Mouse (Mus musculus) testis, adult 2 months (tissue): Measurements from ENCODE around the gene Spata31d1c. TPM values are rescaled to one million over a fixed set of nuclear protein-coding genes. Genes with fewer than 3 reads are reported as not detected.

Experiments used
- H3K27ac ChIP-seq: fragments of 200-500 bp; 2 replicates; pipeline ENCODE4 v1.5.1; 2012; ENCODE audit warnings: low read depth, low read length; ENCODE audit not compliant: control insufficient read depth, insufficient read depth
- H3K27me3 ChIP-seq: fragments of 200-500 bp; 2 replicates; pipeline ENCODE4 v1.6.1; 2012; ENCODE audit warnings: mild to moderate bottlenecking, low read length, moderate library complexity; ENCODE audit not compliant: control insufficient read depth, insufficient read depth
- H3K36me3 ChIP-seq: fragments of 200-500 bp; 2 replicates; pipeline ENCODE4 v1.6.1; 2012; ENCODE audit warnings: mild to moderate bottlenecking, low read length; ENCODE audit not compliant: control insufficient read depth, insufficient read depth
- H3K4me1 ChIP-seq: fragments of 200-500 bp; 2 replicates; pipeline ENCODE4 v1.6.1; 2012; ENCODE audit warnings: low read length; ENCODE audit not compliant: control insufficient read depth, insufficient read depth
- H3K4me3 ChIP-seq: fragments of 200-500 bp; 2 replicates; pipeline ENCODE4 v1.5.1; 2012; ENCODE audit warnings: low read depth, mild to moderate bottlenecking, low read length, moderate library complexity, mixed read lengths; ENCODE audit not compliant: control insufficient read depth
- CTCF ChIP-seq: fragments of 200-500 bp; IDR thresholded peaks from 2 replicates; pipeline ENCODE4 v1.5.1; 2012; ENCODE audit warnings: low read depth, mild to moderate bottlenecking, inconsistent platforms, low read length, moderate library complexity; ENCODE audit not compliant: control insufficient read depth, insufficient read depth, insufficient replicate concordance
- POLR2A ChIP-seq: fragments of 200-500 bp; IDR thresholded peaks from 2 replicates; pipeline ENCODE4 v1.6.1; 2012; ENCODE audit warnings: low read depth, mild to moderate bottlenecking, inconsistent platforms, low read length, moderate library complexity; ENCODE audit not compliant: control insufficient read depth
- polyA plus RNA-seq: library from polyadenylated mRNA; depleted of rRNA; stranded (reverse); fragments of >200 nt; gene quantifications from 2 replicates; pipeline ENCODE4 v1.2.3, GENCODE M21; 2012; rRNA removed

Spata31d1c gene
- polyA plus RNA-seq = 35.8 and 48.9 TPM in 2 replicates

GRCm38 (mm10) chr13:65032758-65033157 is at the start of gene Spata31d1c:
Gene Spata31d1c (plus strand): TSS chr13:65033058.
- no peaks in the 10 kb centered on the region for H3K4me1 ChIP-seq
- no peak for TF ChIP-seq CTCF
- TF ChIP-seq POLR2A = peak; percentile 27; the same call in 1 of the 2 replicates

GRCm38 (mm10) chr13:64988828-64989227 is 44.0 kb upstream of the Spata31d1c start:
- Histone ChIP-seq H3K27ac (no peak overlapping the region), H3K27me3 (no peaks in the 10 kb centered on the region), H3K4me1 (no peaks in the 10 kb centered on the region)

More at GRCm38 (mm10) chr13:65032758-65033157, at the start of gene Spata31d1c:
- Histone ChIP-seq H3K27ac (no peak within 1 kb of the TSS; the same call in 1 of the 2 replicates), H3K36me3 (no peaks in the 10 kb centered on the region), H3K4me3 (peak within 1 kb of the TSS; percentile 63), H3K27me3 (no peaks in the 10 kb centered on the region)

GRCm38 (mm10) chr13:65005414-65005813 is 27.4 kb upstream of the Spata31d1c start:
- H3K4me1 ChIP-seq = no peaks in the 10 kb centered on the region
- no peak for TF ChIP-seq CTCF
- TF ChIP-seq POLR2A = no peak
- no peak overlapping the region for H3K27ac ChIP-seq

More at GRCm38 (mm10) chr13:64988828-64989227, 44.0 kb upstream of the Spata31d1c start:
- Histone ChIP-seq H3K4me3 (no peak overlapping the region), H3K36me3 (no peaks in the 10 kb centered on the region)
- no peak for TF ChIP-seq CTCF
- TF ChIP-seq POLR2A = no peak

GRCm38 (mm10) chr13:65006760-65007159 is 26.1 kb upstream of the Spata31d1c start:
- Histone ChIP-seq H3K4me1 (no peaks in the 10 kb centered on the region), H3K27ac (no peak overlapping the region), H3K27me3 (no peaks in the 10 kb centered on the region), H3K4me3 (no peak overlapping the region), H3K36me3 (no peaks in the 10 kb centered on the region)
- TF ChIP-seq CTCF = no peak

More at GRCm38 (mm10) chr13:65005414-65005813, 27.4 kb upstream of the Spata31d1c start:
- H3K27me3 ChIP-seq = no peaks in the 10 kb centered on the region
- no peaks in the 10 kb centered on the region for H3K36me3 ChIP-seq
- H3K4me3 ChIP-seq = no peak overlapping the region

- no peaks in the 10 kb centered on the region for H3K36me3 ChIP-seq
- TF ChIP-seq POLR2A (no peak), CTCF (no peak)
- H3K4me3 ChIP-seq = no peak overlapping the region
- no peaks in the 10 kb centered on the region for H3K27me3 ChIP-seq
- no peak overlapping the region for H3K27ac ChIP-seq
- H3K4me1 ChIP-seq = no peaks in the 10 kb centered on the region
Measured at GRCm38 (mm10) chr13:65007971-65008370, 24.9 kb upstream of the Spata31d1c start.

GRCm38 (mm10) chr13:65011052-65011738 is 21.7 kb upstream of the Spata31d1c start:
- Histone ChIP-seq H3K4me1 (no peaks in the 10 kb centered on the region), H3K27ac (no peak overlapping the region), H3K27me3 (no peaks in the 10 kb centered on the region), H3K36me3 (no peaks in the 10 kb centered on the region), H3K4me3 (no peak overlapping the region)
- TF ChIP-seq CTCF = no peak
- TF ChIP-seq POLR2A = no peak

GRCm38 (mm10) chr13:65035057-65035456 is 2.2 kb downstream of the Spata31d1c start:
- H3K27ac ChIP-seq = no peak overlapping the region
- no peaks in the 10 kb centered on the region for H3K27me3 ChIP-seq
- H3K4me1 ChIP-seq = no peaks in the 10 kb centered on the region
- H3K36me3 ChIP-seq = no peaks in the 10 kb centered on the region
- H3K4me3 ChIP-seq = peak overlapping the region; percentile 16; the same call in 1 of the 2 replicates
- no peak for TF ChIP-seq POLR2A
- no peak for TF ChIP-seq CTCF
